Mouse (Mus musculus) hindlimb bud, embryonic 11.5 days (tissue): Measurements from ENCODE around the gene Itpr1.

Experiments
- DNase-seq: peaks from one replicate; pipeline ENCODE4 v3.0.0-alpha.2; 2012; ENCODE audit warnings: low read depth, low spot score; ENCODE audit errors: extremely low spot score

Gene Itpr1

DNA sequence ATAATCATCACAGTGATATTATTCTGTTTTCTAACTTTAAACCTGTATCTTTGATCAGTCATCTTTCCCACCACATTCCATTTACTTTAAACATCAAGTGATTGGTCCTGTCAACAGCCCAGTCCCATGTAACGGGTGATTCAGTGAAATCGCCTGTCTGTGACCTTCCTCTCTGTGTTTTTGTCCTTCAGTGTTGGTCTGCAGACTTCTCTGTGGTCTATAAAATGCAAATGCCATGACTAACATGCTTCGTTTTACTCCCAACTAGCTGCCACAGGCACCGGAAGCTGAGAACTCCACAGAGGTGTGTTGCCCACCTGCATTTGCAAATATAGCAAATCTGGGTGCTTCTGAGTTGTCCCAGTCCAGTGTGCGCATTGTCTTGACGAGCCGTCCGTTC lies 218.3 kb downstream of the Itpr1 start:
- DNase-seq = no peak

DNA sequence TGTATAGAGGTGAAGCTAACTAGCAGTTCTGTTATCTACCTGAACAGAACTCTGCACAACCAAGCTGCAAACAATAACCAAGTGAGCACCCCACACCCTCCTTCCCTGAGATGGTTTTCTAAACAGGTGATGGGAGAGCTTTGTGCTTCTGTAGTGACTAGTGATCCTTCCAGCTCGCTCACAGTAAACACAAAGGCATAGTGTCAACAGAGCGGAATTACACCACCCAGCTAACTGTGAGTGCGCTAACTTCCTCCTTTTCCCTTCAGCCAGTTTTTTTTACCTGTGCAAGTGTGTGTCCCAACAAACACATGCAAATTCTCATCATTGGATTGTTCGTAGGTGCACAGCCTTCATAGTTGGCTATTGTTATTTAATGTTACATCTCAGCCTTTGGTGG lies 219.9 kb downstream of the Itpr1 start:
- no peak for DNase-seq

DNA sequence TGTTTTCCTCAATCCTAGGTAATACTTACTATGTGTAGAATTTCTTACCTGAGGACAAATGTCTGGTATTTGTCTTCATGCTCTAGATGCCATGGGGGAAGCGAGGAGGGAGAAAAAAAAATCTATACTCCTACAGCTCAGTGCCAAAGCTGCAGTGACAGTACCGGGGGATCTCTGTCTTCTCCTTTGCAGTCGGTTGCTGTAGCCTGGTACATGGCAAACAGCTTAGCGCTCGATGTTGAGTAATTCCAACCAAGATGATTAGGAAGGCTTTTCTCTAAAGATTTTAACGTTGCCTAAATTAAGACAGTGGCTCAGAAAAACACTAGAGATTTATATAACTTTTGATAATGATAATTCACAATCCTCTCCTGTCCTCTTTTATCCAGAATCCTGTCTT lies 221.9 kb downstream of the Itpr1 start:
- DNase-seq = no peak

DNA sequence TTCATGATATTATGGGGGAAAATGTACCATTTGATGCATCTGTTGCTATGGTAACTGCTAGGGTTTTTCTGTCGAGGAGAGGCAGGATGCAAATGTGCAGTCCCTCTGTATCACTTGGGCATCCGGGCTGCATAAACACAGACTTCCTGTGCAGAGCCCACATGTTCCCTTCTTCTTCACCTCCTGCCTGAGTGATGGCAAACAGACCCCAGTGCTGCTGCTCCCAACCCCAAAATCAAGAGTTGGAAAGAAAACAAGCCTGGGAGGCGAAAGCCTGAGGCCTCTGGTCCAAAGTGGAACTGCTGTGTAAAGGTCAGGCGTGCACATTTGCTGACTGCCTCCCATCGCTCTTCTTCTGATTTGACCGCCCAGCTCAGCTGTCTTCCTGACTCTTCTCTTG lies 222.6 kb downstream of the Itpr1 start:
- DNase-seq = no peak

DNA sequence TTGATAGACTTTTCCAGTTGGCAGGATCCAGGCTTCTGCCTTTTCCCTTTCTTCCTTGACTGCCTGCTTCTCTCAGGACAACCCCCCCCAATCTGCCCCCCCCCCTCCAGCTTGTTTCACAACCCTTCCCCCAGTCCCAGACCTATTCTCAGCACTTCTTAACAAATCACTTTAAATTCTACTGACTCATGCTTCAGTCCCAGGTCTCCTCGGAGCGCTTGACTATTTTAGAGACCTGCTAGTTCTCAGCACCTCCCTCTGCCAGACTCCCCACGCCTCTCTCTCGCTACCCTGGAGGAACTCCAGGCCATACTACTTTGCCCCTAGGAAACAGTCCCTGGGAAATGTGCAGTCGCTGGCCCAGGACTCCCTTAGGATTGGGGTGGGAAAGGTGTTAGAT lies 223.7 kb downstream of the Itpr1 start:
- DNase-seq = no peak

DNA sequence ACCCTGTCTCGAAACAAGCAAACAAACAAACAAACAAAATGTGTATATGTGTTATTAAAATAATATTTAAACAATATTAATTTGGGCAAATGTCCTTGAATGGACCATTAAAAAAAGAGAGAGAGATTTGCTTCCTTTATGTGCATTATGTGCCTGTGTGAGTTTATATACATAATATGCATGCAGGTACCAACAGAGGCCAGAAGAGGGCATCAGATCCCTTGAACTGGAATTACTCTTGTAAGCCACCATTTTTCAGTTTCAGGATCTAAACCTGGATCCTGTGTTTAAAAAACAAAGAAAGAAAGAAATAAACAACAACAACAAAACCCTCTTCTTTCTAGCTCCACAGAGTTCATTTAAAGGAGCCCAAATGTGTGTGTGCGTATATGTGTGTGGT lies 228.4 kb downstream of the Itpr1 start:
- DNase-seq = no peak

DNA sequence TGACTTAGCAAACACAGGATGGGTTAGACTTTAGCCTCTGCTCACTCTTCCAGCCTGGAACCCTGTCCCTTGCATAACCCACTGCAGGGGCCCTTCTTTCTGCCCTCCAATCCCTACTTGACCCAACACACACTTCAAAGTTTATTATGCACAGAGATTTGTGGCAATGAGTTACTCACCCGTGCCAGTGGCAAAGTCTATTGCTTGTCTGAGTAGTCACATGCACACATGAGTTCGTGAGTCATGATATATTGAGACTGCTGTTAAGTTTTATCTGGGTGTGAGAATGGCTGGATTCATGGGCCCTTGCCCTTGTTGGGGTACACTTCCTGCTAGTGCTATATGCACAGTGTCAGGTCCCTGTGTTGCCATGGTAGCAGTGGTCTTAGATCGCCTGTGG lies 229.4 kb downstream of the Itpr1 start:
- no peak for DNase-seq

DNA sequence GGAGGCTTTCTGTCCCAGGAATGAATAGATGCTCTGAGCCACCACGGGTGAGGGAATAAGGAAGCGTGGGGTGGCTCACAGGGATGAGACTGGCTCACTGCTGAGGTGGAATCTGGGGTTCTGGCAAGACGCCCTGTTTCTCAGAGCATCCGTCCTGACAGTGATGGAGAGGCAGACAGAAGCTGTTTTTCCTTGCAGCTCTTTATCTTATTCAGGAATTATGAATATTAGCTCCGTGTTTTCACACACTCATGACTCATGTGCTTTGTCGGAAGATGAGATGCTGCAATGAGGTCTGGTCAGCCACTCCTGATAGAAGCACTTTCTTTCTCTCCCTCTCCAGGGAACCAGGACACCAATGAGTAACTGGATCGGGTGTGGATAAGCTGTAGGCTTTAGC lies 231.5 kb downstream of the Itpr1 start:
- no peak for DNase-seq

DNA sequence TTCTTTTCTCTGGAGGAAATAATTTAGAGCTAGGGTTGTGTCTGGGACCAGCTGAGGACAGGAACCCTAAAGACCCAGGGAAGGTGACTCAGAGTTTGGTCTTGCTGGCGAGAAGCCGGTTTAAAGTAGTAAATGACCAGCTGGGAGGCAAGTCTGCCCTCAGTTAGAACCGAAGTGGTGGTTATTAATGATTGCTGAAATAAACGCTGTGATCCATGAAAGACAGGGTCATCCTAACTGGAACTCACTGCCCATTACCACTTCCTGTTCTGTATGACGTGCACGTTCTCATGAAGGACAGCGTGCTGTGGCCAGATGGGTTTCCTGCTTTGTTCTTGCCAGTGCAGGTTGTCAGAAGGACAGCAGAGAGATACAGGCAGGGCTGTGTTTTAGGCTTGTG lies 232.1 kb downstream of the Itpr1 start:
- DNase-seq = no peak

DNA sequence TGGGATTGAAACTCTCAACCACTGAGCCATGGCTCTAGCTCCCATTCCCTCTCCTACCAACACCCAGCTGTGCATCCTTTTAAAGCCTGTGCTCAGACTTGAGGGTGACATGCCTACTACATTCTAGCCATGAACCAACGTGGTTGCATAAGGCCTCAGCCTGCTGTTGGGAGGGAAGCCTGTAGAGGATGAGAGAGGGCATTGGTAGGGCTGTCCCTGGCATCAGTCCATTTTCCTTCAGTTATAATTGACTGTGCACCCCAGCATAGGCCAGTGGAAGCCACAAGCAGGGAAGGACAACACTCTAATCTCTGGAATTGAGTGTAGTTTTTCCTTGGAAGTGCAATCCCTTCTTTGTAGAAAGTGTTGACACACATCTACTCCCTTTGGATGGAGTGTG lies 233.9 kb downstream of the Itpr1 start:
- no peak for DNase-seq

DNA sequence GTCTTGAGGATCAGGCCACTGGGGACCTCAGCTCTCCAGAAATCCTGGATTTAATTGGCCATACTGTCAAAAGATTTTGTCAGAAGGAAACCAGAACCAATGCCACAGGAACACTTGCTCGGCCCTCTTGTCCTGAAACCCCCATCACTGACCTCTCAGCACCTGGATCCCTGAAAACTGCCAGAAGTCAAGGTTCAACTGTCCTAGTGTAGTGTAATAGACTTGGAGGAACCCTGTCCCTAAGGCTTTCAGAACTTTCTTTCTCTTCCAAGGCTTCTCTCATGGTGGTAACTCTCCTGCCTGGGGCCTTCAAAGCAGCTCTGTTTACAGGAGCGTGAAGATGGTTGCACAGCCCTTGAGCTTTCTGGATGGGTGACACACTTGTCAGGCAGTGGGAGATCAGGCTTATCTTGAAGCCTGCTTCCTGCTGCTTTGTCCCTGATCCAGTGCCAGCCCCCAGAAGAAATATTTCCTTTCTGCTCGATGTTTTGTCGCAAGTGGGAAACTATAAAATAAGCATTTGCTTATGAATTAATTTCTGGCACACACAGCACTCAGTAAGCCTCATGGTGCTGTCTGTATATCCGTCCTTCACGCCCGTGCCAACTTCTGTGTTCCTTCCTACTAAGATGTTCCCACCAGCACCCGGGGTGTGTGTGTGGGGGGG lies 234.4 kb downstream of the Itpr1 start:
- no peak for DNase-seq

DNA sequence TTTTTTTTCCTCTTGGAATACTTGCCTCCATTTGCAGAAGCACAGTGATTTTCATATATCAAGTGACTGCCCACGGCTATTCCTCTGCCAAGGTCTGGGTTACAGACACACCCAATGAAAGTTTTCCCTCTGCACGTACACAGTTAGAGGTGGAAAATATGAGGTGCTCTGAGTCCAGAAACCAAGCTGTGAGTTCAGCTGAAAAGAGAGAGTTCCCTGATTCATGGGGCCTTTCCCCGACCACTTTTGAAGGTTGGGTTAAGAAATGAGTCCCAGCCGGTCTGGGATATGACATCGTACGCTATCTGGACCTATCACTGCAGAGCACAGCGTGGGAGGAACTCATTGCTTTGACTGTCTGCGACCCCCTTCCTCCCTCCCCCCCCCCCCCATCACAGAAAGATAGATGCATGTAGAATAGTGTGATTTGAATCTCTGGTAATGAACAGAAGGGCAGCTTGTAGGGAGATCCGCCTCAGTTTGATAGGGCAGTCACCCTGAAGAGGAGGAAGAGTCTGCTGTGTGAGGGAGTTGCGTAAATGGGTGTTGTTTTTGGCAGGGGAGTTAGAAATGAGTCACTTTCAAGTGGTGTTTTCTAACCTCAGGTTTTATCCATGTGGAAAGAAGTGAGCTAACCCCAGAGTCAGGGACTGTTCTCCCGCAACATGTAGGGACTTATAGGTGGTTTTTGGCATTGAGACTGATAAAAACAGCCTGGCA lies 235.3 kb downstream of the Itpr1 start:
- DNase-seq = no peak

DNA sequence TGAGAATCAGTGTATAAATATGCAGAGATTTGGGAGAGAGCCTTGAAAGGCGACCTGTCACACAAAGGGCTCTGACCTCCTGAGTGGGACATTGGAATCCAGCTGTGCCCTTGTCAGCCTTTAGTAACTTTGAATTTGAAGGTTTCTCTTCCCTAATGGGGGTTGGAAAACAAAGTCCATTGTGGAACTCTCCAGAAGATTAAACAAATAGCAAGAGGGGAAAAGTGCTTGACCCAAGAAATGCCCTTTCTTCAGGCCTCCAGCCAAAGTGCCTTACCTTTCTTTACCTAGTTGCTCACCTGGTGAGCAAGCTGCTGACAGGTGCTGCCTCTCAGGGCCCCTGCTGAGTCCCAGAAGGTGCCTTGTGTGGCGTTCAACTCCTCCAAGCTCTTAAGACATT lies 236.0 kb downstream of the Itpr1 start:
- no peak for DNase-seq

DNA sequence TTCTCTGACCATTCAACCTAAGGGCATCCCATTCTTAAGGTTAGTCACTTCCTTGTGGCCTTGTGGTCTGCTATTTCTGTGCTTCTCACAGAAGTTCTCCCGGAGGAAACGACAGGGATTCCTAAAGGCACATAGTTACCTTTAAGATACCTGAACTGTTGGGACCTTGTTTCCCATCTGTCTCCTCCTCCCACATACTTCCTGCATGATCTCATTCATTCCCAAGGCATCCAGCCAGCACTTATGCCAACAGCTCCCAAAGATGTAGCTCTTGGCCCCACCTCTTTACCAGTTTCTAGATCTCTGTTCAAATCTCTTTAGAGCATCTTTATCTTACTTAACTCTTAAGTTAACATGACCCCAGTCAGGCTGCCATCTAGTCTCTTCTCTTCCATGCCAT lies 238.6 kb downstream of the Itpr1 start:
- no peak for DNase-seq

DNA sequence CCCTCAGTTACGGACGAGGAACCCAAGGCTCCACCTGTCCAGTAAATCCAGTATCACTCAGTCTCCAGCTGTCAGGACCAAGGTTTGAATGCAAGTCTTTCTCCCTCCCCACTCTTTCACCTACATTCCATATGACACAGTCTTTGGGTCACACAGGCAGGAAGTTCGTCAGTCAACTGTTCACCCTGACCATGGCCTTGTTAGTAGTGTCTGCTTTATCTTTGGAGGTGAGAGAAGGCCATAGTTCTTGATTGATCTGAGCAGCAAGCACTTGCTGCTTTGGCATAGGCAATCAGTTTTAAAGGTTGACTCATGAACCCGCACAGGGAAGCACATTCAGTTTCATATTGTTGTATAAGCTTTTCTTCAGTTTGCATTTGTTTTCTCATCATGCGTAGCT lies 240.7 kb downstream of the Itpr1 start:
- DNase-seq = no peak

DNA sequence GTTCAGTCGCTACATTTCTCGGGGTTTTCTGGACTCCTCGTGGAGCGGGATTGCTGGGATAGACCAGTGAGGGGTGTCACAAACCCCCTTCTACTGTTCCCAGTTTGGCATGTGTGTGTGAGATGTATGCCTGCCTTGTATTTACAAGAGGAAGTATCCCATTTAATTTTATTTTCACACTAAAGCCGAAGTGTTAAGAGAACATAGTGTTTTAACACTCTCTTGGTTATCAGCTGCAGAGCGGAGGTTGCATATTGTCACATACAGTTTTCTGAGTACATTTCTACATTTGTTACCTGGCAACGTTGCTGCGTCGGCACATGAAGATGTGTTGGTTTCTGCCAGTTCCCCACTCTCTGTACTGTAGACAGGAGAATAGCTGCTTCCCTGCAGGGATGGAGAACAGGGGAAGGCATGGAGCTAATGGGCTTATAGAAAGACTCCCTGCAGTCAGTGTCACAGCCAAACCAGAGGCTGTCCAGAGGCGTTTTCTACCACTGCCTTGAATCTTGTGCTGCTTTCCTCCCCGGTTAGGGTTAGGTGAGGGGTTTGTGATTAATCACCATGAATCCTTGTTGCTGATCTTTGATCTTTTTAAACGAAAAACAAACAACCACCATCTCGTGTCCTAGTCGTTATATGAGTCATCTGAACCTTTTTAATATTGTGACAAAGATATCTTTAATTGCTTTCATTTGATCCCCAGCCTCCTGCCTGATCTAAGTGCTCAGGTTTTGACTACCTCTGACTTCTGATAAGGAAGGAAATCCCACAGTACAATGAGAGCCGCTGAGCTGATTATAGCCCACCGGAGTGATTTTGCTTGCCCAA lies 241.4 kb downstream of the Itpr1 start:
- DNase-seq = no peak

DNA sequence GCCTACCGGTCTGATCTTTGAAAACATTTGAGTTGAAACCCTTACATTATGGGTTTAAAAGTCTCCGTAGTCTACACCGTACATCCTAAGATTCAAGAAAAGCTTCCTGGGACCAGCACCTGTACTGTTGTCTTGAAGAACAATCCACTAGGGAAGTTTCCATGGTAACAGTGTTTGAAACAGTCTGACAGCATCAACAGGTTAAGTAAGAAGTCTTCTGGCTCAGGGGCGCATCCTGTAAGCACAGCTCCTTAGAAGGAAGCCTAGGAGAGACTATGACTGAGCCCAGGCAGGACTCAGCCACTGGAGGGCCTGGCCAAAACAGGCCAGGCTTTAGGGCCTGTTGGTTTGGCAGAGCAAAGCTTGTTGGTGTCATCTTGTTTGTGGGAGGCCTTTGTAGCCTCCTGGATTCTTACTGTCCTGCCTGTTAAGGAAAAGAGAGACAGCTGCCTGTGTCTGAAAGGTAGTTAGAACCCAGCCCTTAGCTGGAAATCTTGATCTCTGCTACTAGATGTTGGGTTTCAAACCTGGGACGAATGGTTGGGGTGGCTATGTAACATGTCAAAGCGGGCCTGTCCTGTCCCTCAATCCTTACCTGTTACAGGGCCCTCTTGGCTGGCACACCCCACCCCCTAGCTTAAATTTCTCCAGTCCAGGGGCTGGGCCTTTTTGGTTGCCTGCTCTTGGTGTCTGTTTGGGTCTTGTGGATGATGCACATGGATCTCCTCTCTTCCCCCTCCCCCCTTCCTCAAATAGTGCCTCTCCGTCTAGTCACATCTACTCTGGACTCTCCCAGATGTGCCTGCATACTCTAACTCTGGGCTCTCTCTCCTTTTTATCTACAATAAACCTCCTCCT lies 242.3 kb downstream of the Itpr1 start:
- no peak for DNase-seq

DNA sequence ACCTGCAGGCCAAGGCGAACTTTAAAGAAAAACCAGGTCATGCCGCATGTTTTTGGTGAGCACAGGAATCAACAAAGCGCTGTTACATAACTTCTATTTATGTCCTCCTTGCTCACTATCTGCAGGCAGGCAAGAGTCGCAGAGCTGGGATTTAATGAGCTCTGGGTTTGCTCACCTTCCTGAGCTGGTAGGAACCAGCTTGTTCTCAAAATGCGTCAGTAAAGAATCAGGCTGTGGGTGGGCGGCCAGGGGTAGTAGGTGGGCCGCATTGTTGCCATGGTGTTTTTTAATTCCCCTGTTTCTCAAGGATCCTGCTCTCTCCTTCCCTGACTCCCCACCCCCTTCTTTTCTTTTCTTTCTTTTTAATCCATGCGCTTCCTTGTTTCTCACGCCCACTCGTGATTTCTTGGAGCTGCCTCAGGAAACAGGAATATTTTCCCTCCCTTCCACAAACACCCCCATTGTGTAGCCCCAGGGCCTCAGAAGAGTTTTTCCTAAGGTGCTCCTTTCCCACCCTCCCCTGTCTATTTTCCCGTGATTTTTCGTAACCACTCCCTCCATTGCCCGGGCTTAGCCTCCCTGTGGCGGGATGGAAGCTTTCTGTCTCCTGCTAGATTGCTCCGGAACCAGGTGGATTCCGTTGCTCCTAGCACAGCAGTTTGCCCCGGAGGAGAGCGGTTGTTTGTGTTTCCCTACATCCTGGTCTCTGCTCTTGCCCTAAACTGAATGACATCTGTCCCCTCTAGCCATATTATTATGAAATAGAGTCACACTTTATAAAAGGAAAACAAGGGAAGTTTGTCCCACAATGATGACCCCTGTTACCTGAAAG lies 243.6 kb downstream of the Itpr1 start:
- DNase-seq = no peak

DNA sequence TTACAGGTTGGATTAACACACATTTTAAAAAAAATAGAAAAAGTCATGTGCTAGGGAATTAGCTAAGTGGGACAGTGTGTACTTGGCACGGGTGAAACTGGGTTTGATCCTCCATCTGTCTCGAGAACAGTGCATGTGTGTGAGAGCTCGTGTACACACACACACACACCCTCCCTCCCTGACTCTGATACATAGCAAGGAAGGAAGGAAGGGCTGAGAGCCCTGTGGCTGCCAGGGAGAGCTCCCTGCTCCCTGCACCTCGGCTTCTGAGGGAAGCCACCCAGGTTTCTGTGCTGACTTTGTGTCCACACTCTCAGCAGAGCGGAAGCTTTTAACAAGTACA lies 244.1 kb downstream of the Itpr1 start:
- no peak for DNase-seq

DNA sequence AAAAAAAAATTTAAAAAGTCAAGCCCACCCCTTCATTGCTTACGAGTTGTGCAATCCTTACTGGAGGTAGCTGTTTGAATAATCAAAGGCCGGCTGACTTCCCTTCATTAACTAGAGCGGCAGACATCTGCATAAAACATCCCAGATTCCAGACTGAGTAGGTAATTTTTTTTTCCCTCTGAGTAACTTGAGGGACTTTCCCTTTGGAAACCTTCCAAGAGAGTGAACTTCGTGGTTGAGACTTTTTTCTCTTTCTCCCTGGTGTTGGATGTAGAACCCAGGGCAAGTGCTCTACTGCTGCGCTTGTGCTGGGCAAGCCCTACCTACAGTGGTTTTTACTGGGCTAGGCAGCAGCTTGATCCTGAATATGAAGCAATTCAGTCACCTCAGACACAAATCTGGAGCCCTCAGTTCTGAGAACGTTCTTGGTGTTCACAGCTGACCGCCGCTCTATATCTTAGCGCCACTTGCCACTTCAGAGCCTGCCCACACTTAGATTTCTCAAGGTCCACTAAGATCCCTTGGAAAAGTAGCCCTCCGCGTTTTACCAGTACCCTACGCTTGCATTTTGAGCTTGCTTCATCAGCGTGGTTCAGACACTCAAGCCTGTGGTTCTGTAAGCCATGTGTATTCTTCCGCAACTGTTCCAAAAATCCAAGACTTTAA lies 244.8 kb downstream of the Itpr1 start:
- no peak for DNase-seq
